In the genomic region with DNA sequence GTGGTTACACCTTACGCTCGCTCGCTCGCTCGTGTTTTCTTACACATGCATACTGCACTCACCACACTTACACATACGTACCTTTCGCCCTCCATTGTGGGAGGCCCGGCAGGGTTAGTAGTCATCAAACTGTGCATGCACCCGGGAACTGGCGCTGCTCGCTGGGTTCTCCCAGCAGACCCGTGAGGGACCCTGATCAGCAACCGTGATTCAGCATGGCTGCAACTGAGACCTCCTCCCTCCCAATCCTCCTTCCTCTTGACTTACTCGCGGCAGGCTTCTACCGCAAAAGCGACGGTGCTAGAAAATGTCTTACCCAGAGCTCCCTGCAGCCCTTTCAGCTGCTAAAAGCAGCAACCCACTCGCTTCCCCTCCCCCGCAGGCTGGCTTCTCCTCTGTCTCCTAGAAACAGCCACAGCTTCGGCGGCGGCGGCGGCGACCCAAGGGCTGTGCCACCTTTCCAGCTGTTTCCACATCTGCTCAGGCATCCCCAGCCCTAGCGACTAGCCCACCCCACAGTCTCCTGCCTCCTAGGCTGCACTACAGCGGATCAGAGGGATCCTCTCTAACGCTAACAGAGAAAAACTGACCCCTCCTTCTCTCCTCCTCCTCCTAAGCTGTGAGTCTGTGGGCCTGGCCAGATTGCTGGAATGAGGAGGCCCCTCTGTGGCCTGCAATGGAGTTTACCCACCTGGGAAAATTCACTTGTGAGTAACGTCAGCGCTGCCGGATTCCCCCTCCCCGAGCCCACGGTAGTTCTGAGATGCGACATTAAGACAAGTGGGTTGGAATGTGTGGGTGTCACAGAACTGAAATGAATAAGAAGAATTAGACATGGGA, we compare ENCODE assay signal across 9 mouse cellular contexts. TPM values are rescaled to one million over a fixed set of nuclear protein-coding genes. Genes with fewer than 3 reads are reported as not detected.
A peak's percentile ranks its signal among the peaks of the same experiment; 100 is the strongest.
DNase-seq lines count a peak whose midpoint lies in the region; ATAC-seq and TF ChIP-seq lines count a peak whose summit lies in the region.
"Had no signal": no experiment of that assay in that cellular context is flagged by ENCODE, and none has a peak within 500 bp of the region (broad histone marks: within the 10 kb centered on the region; RNA-seq: fewer than 3 reads in every experiment).

Gene Klhl3, minus strand, starts transcription at position 532 of the 840 bp plus-strand sequence.

- TF ChIP-seq EP300 in liver, postnatal 0 days (IDR thresholded peaks at IDR 0.05; ENCODE audit: low read depth): no peak
- TF ChIP-seq EP300 in stomach, postnatal 0 days (optimal IDR thresholded peaks at IDR 0.05): no peak

- intact Hi-C loops in heart, postnatal 14 days (cut with DNase I): loop anchor here (2.0 kb wide), 1 partner anchor 40 kb away; no protein-coding TSS in a partner anchor

- no peaks in the 10 kb centered on the region for H3K4me1 ChIP-seq in bone marrow, adult 2 months (ENCODE audit: control insufficient read depth, insufficient read depth, low read length)
- peaks cover 23% of the 10 kb centered on the region for H3K4me1 ChIP-seq in forebrain, embryonic 10.5 days
- peaks cover 10% of the 10 kb centered on the region for H3K4me1 ChIP-seq in liver, postnatal 0 days (ENCODE audit: insufficient read depth)
- H3K4me1 ChIP-seq in neural tube, embryonic 12.5 days: peaks cover 15% of the 10 kb centered on the region
- H3K4me1 ChIP-seq in stomach, postnatal 0 days (replicated peaks; ENCODE audit: control insufficient read depth, insufficient read depth): no peaks in the 10 kb centered on the region

- TF ChIP-seq POLR2A in bone marrow, adult 2 months (IDR thresholded peaks at IDR 0.05; ENCODE audit: borderline replicate concordance, control insufficient read depth, low read depth, low read length): no peak

- TF ChIP-seq CTCF in bone marrow, adult 2 months (IDR thresholded peaks at IDR 0.05; ENCODE audit: control insufficient read depth, insufficient read depth, low read length): no peak
- TF ChIP-seq CTCF in liver, postnatal 0 days (IDR thresholded peaks at IDR 0.05; ENCODE audit: low read depth): peak; percentile 37
- peak; percentile 64 for TF ChIP-seq CTCF in stomach, postnatal 0 days (IDR thresholded peaks at IDR 0.05; ENCODE audit: low read depth)

- peak within 1 kb of the TSS; percentile 77 for H3K4me2 ChIP-seq in liver, postnatal 0 days (ENCODE audit: low read depth, low read length)
- H3K4me2 ChIP-seq in neural tube, embryonic 12.5 days (replicated peaks): peak within 1 kb of the TSS; percentile 77
- H3K4me2 ChIP-seq in stomach, postnatal 0 days (replicated peaks; ENCODE audit: low read depth): peak within 1 kb of the TSS; percentile 87

- H3K36me3 ChIP-seq in forebrain, embryonic 10.5 days (replicated peaks): peaks cover 2% of the 10 kb centered on the region; the same call in 1 of the 2 replicates
- H3K36me3 ChIP-seq in liver, postnatal 0 days (replicated peaks; ENCODE audit: insufficient read depth, low read length): no peaks in the 10 kb centered on the region
- H3K36me3 ChIP-seq in neural tube, embryonic 12.5 days: no peaks in the 10 kb centered on the region
- no peaks in the 10 kb centered on the region for H3K36me3 ChIP-seq in stomach, postnatal 0 days (ENCODE audit: control insufficient read depth, insufficient read depth, low read length)

- peak within 1 kb of the TSS; percentile 38 for H3K4me3 ChIP-seq in bone marrow, adult 2 months (replicated peaks; ENCODE audit: control insufficient read depth, low read depth, low read length)
- peak within 1 kb of the TSS; percentile 64 for H3K4me3 ChIP-seq in forebrain, embryonic 10.5 days
- H3K4me3 ChIP-seq in liver, postnatal 0 days (ENCODE audit: low read depth, low read length): peak within 1 kb of the TSS; percentile 51
- H3K4me3 ChIP-seq in neural tube, embryonic 12.5 days: peak within 1 kb of the TSS; percentile 41
- peak within 1 kb of the TSS; percentile 58 for H3K4me3 ChIP-seq in stomach, postnatal 0 days (ENCODE audit: low read depth, low read length)

- H3K9ac ChIP-seq in liver, postnatal 0 days (replicated peaks): peak within 1 kb of the TSS; percentile 54
- H3K9ac ChIP-seq in neural tube, embryonic 12.5 days: peak within 1 kb of the TSS; percentile 72
- H3K9ac ChIP-seq in stomach, postnatal 0 days (ENCODE audit: low read length): peak within 1 kb of the TSS; percentile 74

- no peak within 1 kb of the TSS for H3K27ac ChIP-seq in bone marrow, adult 2 months (ENCODE audit: control insufficient read depth, insufficient read depth, low read depth, low read length, poor library complexity)
- peak within 1 kb of the TSS; percentile 83 for H3K27ac ChIP-seq in forebrain, embryonic 10.5 days
- H3K27ac ChIP-seq in liver, postnatal 0 days (ENCODE audit: low read depth): peak within 1 kb of the TSS; percentile 31; the same call in 1 of the 2 replicates
- peak within 1 kb of the TSS; percentile 67 for H3K27ac ChIP-seq in neural tube, embryonic 12.5 days
- peak within 1 kb of the TSS; percentile 45 for H3K27ac ChIP-seq in stomach, postnatal 0 days (replicated peaks)

- DNase-seq in 3T3-L1 (ENCODE audit: low read depth, low spot score): peak; percentile 13
- peak; percentile 70 for DNase-seq in forebrain, embryonic 10.5 days (ENCODE audit: extremely low spot score, low spot score)
- DNase-seq in heart, postnatal 14 days: peak; percentile 61 to 75
- peak; percentile 73 to 88 for DNase-seq in layer of hippocampus, adult 18-20 months (ENCODE audit: low spot score in 2 of 2)
- DNase-seq in liver, postnatal 0 days: peak; percentile 60
- peak; percentile 69 for DNase-seq in stomach, postnatal 0 days (ENCODE audit: low spot score)

- peak; percentile 36 for ATAC-seq in liver, postnatal 0 days
- peak; percentile 86 for ATAC-seq in neural tube, embryonic 12.5 days (ENCODE audit: low FRiP score, low read depth)
- ATAC-seq in stomach, postnatal 0 days (ENCODE audit: low FRiP score, low TSS enrichment): peak; percentile 46

- WGBS in bone marrow, adult 2 months: 1% methylated on average over 35 of the region's 35 CpGs
- WGBS in forebrain, embryonic 10.5 days: 1% methylated on average over 35 of the region's 35 CpGs
- WGBS in liver, postnatal 0 days (ENCODE audit: insufficient replicate concordance): 2% methylated on average over 35 of the region's 35 CpGs
- WGBS in neural tube, embryonic 12.5 days: under 1% methylated on average over 35 of the region's 35 CpGs
- WGBS in stomach, postnatal 0 days: under 1% methylated on average over 35 of the region's 35 CpGs

- peaks cover 8% of the 10 kb centered on the region for H3K27me3 ChIP-seq in forebrain, embryonic 10.5 days (ENCODE audit: poor library complexity, severe bottlenecking)
- H3K27me3 ChIP-seq in liver, postnatal 0 days (ENCODE audit: insufficient read depth, low read length): no peaks in the 10 kb centered on the region
- H3K27me3 ChIP-seq in neural tube, embryonic 12.5 days (replicated peaks): no peaks in the 10 kb centered on the region
- no peaks in the 10 kb centered on the region for H3K27me3 ChIP-seq in stomach, postnatal 0 days (ENCODE audit: control insufficient read depth, insufficient read depth, low read length)

- H3K9me3 ChIP-seq in forebrain, embryonic 10.5 days: no peaks in the 10 kb centered on the region
- no peaks in the 10 kb centered on the region for H3K9me3 ChIP-seq in liver, postnatal 0 days (ENCODE audit: low read length)
- H3K9me3 ChIP-seq in neural tube, embryonic 12.5 days: no peaks in the 10 kb centered on the region
- no peaks in the 10 kb centered on the region for H3K9me3 ChIP-seq in stomach, postnatal 0 days (ENCODE audit: control insufficient read depth, low read length)

RNA-seq across cellular contexts. Expression of gene Klhl3, which starts in this region (rescaled TPM):
- polyA plus RNA-seq in bone marrow, adult 2 months (2011; ENCODE audit: insufficient read depth, insufficient read length, low replicate concordance, missing spikeins): 0.50 and 0.72 TPM in 2 replicates
- 2.0 and 2.1 TPM in 2 replicates for polyA plus RNA-seq in forebrain, embryonic 10.5 days (2016; fragmentation: Nextera tagmentation; extraction: Ambion mirVana)
- total RNA-seq in heart, postnatal 14 days (2021): 1 to 10 TPM; 3.7 to 4.1 TPM
- total RNA-seq in layer of hippocampus, adult 18-20 months (2021): 10 to 100 TPM; 47.1 to 48.6 TPM
- polyA plus RNA-seq in liver, postnatal 0 days (2015; fragmentation: Nextera tagmentation; extraction: Ambion mirVana): 2.2 and 2.9 TPM in 2 replicates
- 5.6 and 6.1 TPM in 2 replicates for polyA plus RNA-seq in neural tube, embryonic 12.5 days (2016; fragmentation: Nextera tagmentation; extraction: Ambion mirVana)
- 1.1 and 1.2 TPM in 2 replicates for polyA plus RNA-seq in stomach, postnatal 0 days (2015; fragmentation: Nextera tagmentation; extraction: Ambion mirVana)
- total RNA-seq: MEL had no signal

Comparison
In these comparisons a context has a peak if more than half of its experiments do, and no peak if none do; other contexts are left out.
1. RNA of gene Klhl3 (total RNA-seq): 47.1 to 48.6 TPM in layer of hippocampus, adult 18-20 months; 3.7 to 4.1 TPM in heart, postnatal 14 days; every median in the first group is over 4 times any median in the second.
2. DNase-seq: peak in every context shown above with its lines; median percentile 80 in layer of hippocampus, adult 18-20 months; 70 in forebrain, embryonic 10.5 days; 69 in stomach, postnatal 0 days; 68 in heart, postnatal 14 days; 60 in liver, postnatal 0 days; 13 in 3T3-L1.
3. ATAC-seq: peak in every context shown above with its lines; median percentile 86 in neural tube, embryonic 12.5 days; 46 in stomach, postnatal 0 days; 36 in liver, postnatal 0 days.
4. Peak in every context shown above with its lines, with median percentiles within 50 percentile points of each other: H3K4me3 ChIP-seq, H3K4me2 ChIP-seq and H3K9ac ChIP-seq.